Mouse (Mus musculus): Measurements from ENCODE around the gene Dok3. TPM values are rescaled to one million over a fixed set of nuclear protein-coding genes. Genes with fewer than 3 reads are reported as not detected.

Dok3 gene
- total RNA-seq, 1 experiment from 2014 or later, result 104 TPM

- no peak for ATAC-seq (replicated peaks; ENCODE audit: insufficient number of reproducible peaks, low FRiP score, low TSS enrichment, poor library complexity, severe bottlenecking)
These were observed 16.6 kb downstream of the Dok3 start for GRCm38 (mm10) chr13:55512379-55513031.

DNA sequence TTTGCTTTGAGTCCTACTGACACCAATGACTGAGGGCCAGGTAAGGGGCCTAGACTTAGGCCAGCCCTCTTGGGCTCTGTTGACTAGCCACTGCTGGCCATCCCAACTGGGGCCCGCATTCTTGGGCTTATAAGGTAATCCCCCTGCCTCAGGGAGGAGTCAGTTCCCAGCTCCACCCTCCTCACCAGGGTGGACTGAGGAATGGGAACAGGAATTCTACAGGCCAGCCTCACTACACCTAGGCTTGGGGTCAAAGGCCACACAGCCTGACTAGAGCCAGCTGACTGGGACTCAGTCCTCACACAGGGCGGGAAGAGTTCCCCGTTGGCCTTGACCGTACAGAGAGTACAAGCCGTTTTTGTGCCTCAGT, 17.6 kb downstream of the Dok3 start:
- no peak for ATAC-seq (replicated peaks; ENCODE audit: insufficient number of reproducible peaks, low FRiP score, low TSS enrichment, poor library complexity, severe bottlenecking)

DNA sequence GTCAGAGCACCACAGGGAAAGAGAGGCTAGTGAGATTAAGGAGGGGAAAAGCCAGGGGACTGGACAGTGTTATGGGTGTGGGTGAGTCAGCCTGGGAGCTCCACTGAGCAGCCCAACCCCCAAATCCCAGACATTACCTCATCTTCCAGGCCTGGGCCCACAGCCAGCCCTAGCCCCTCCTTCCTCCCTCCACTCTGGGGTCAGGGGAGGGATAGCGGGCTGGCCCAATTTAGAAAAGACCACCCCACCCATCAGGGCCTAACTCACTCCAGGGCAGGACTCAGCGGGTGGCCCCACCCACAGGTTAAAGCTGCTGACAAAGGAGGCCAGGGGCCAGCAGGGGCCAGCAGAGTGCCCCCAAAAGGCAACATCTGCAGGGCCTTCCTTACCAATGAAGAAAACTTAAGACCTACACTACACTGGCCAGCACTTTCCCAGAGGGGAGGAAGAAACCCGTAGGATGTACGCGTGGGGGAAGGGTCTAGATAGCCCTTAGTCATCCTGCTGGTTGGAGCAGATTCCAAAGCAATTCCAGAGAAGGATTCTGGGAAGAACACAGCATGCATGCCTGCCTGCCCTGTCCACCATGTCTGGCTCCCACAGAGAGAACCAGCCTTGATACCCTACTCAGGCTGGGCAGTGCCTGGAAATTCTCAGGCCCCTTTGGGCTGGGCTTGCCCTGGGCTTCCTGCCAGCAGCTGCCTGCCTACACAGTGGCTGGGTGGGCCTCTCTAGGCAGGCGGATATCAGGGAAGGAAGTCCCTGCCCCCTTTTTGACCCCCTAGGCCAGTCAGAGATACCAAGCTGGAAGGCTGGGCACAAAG, 18.2 kb downstream of the Dok3 start:
- ATAC-seq (replicated peaks; ENCODE audit: insufficient number of reproducible peaks, low FRiP score, low TSS enrichment, poor library complexity, severe bottlenecking), result no peak

DNA sequence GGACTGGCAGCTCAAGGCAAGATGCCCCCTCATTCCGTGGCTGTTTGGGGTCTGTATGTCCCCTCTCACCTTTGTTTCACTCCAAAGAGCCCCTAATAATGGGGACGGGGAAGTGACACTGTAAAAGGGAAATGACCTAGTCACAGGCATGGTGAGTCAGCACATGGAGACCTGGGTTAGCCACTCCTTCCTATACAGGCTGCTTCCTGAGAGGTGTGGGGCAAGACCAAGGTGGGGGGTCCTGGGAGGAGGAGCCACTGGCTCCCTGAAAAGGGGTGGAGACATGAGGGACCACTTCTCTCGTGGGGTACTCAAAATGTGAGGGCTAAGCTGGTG, 18.8 kb downstream of the Dok3 start:
- peak; percentile 34; the same call in 1 of the 2 replicates for ATAC-seq (replicated peaks; ENCODE audit: insufficient number of reproducible peaks, low FRiP score, low TSS enrichment, poor library complexity, severe bottlenecking)

- no peak for ATAC-seq (replicated peaks; ENCODE audit: insufficient number of reproducible peaks, low FRiP score, low TSS enrichment, poor library complexity, severe bottlenecking)
These were observed 20.6 kb downstream of the Dok3 start for GRCm38 (mm10) chr13:55508531-55508930.

DNA sequence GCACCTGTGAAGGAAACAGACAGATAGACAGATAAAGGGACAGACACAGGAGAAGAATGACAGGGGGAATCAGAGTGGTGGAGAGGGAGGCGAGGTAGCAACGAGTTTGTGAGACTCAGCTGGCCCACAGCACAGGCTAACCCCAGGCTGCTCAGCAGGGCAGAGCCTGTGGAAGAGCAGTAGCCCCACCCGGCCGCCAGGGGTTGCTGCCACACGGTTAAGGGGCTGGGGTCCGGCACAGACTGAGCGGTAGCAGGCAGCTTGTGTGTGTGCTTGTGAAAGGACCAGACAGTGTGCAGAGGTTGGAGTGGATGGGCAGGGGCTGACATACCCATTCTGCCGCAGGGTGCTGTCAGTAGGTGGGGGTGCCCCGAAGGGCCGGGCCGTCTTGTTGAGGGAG, 21.2 kb downstream of the Dok3 start:
- ATAC-seq (replicated peaks; ENCODE audit: insufficient number of reproducible peaks, low FRiP score, low TSS enrichment, poor library complexity, severe bottlenecking), result no peak

DNA sequence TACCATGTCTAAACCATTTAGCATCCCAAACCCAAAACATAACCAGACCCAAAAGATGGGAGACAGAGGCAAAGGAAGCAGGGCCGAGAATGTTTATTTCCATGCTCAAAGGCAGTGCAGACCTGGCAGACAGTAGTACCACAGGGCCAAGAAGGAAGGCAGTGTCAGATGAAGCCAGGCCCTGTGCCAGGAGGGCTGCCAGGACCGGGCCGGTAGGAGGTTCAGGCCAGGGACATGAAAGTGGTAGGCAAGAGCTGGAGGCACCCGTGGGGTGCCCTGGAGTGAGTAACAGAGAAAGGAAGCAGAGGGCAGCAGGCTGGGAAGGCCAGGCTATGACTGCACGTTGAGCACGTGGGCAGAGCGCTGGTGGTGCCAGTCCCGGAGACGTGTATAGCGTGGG, 22.4 kb downstream of the Dok3 start:
- no peak for ATAC-seq (replicated peaks; ENCODE audit: insufficient number of reproducible peaks, low FRiP score, low TSS enrichment, poor library complexity, severe bottlenecking)

DNA sequence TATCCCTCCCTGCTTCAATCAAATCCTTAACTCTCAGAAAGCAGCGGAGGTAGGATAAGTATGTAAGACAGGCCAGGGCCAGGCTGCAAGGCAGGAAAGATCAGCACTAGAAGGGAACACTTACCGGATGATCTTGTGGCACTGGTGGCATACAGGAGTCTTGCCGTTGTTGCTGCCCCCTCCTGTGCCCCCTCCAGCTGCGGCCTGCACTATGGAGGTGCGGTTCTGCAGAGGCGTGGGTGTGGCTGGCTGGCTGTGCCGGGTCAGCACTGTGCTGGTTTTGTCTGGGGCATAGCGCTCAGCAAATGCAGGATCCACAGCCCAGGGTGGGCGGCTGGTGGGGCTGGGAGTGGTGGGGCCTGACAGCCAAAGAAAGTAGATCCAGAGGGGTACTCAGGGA, 23.3 kb downstream of the Dok3 start:
- no peak for ATAC-seq (replicated peaks; ENCODE audit: insufficient number of reproducible peaks, low FRiP score, low TSS enrichment, poor library complexity, severe bottlenecking)

DNA sequence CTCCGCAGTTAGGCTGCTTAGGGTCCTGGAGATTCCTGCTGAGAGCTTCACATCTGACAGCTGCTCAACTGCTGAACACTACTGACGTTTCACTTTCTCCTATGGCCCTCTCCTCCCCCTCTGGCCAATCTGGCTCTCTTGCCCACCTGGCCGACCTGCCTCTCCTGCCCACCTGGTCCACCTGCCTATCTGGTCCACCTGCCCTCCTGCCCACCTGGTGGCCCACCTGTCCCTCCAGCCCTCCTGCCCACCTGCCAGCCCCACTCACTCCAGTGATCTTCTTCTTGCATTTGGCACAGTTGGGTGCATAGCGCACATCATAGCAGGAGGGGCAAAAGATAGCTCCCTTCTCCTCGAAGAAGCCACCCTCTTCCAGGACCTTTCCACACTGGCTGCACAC, 24.7 kb downstream of the Dok3 start:
- ATAC-seq (replicated peaks; ENCODE audit: insufficient number of reproducible peaks, low FRiP score, low TSS enrichment, poor library complexity, severe bottlenecking), result no peak

DNA sequence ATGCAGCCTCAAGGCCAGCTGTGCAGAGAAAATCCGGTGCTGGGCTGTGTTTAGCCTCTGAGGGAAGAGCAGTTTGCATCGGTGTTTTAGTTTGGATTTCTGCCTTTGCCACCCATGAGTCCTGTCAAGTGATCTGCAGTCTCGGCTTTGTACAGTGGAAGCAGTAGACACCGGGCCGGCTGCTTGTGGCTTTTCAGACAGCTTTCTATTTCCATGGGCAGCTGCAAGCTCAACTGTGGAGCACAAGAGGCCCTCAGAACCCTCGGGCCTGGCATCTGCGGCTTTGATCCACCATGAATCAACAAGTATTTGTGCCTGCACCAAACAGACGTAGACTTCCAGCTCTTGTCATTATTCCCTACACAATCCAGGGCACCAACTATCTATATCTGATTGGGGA, 26.7 kb downstream of the Dok3 start:
- no peak for ATAC-seq (replicated peaks; ENCODE audit: insufficient number of reproducible peaks, low FRiP score, low TSS enrichment, poor library complexity, severe bottlenecking)

- ATAC-seq (replicated peaks; ENCODE audit: insufficient number of reproducible peaks, low FRiP score, low TSS enrichment, poor library complexity, severe bottlenecking), result no peak
These were observed 28.5 kb downstream of the Dok3 start for GRCm38 (mm10) chr13:55500575-55500974.

GRCm38 (mm10) chr13:55498906-55499305, 30.2 kb downstream of the Dok3 start:
- ATAC-seq (replicated peaks; ENCODE audit: insufficient number of reproducible peaks, low FRiP score, low TSS enrichment, poor library complexity, severe bottlenecking), result no peak

GRCm38 (mm10) chr13:55496661-55497060, 32.4 kb downstream of the Dok3 start:
- ATAC-seq (replicated peaks; ENCODE audit: insufficient number of reproducible peaks, low FRiP score, low TSS enrichment, poor library complexity, severe bottlenecking), result no peak

GRCm38 (mm10) chr13:55495702-55496101, 33.4 kb downstream of the Dok3 start:
- ATAC-seq (replicated peaks; ENCODE audit: insufficient number of reproducible peaks, low FRiP score, low TSS enrichment, poor library complexity, severe bottlenecking), result no peak

GRCm38 (mm10) chr13:55494883-55495621, 34.0 kb downstream of the Dok3 start:
- no peak for ATAC-seq (replicated peaks; ENCODE audit: insufficient number of reproducible peaks, low FRiP score, low TSS enrichment, poor library complexity, severe bottlenecking)

DNA sequence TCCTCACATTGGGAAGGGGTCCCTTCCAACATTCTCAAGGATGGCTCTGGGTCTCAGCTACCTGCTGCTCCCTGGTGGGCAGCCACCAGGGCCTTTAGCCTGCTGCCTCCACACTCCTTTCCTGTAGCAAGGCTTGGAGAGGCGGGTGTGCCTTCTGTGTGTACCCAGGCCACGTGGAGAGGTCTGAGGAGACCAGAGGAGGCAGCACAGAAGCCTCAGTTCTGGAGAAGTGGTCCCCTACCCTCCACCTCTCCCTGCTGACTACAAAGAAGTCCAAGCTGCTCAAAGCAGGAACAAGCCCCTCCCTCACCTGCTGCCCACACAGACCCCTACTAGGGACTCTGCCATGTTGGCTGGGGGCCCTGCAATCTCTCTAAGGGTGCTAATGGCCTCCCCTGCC, 34.8 kb downstream of the Dok3 start:
- ATAC-seq (replicated peaks; ENCODE audit: insufficient number of reproducible peaks, low FRiP score, low TSS enrichment, poor library complexity, severe bottlenecking), result no peak

GRCm38 (mm10) chr13:55487578-55488498, 41.3 kb downstream of the Dok3 start, which contains the start of gene Dbn1:
Dbn1 (minus strand) TSS chr13:55488111.
- ATAC-seq (replicated peaks; ENCODE audit: insufficient number of reproducible peaks, low FRiP score, low TSS enrichment, poor library complexity, severe bottlenecking), result no peak

DNA sequence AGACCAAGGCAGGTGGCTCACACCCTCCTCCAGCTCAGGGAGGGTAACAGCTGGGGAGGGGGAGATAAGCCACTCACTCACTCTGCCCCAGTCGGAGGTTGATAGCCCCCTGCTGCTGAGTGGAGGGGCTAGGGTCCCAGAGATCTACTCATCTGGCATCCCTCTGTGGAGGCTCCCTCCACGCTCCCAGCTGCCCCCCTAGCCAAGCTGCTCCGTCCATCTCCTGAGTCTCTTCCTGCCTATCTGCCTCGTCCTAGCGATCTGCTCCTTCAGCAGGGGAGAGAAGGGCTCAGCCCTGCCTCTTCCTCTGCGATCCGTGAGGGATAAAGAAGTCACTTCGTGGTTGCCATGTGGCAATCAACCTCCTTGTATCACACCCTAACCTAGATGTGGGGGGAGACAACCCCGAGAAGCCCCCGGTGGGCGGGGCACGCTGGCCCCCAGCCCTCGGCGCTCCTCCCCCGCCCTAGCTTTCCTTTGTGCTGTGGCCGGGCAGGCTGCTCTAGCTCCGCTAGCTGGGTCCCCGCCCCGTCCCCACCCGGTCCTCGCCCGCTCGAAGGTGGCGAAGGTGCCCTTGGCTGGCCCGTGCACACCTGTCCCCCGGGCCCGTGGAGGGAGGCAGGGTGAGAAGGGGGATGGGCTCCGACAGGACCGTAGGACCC, 42.0 kb downstream of the Dok3 start:
- ATAC-seq (replicated peaks; ENCODE audit: insufficient number of reproducible peaks, low FRiP score, low TSS enrichment, poor library complexity, severe bottlenecking), result no peak

Data from monocyte, adult 5-6 weeks (primary cell).